Mouse (Mus musculus) limb, embryonic 14.5 days (tissue): ENCODE data around the gene Tmem91. TPM values are rescaled to one million over a fixed set of nuclear protein-coding genes. Genes with fewer than 3 reads are reported as not detected.

Source experiments
- ATAC-seq: fragments of 200-750 bp; cut with Nextera tagmentation; 2 replicates; pipeline ENCODE4 v1.8.0; 2017; ENCODE audit warnings: low read depth, moderate number of reproducible peaks, moderate TSS enrichment; ENCODE audit not compliant: low FRiP score
- DNase-seq: peaks from one replicate; pipeline ENCODE4 v3.0.0-alpha.2; 2015; ENCODE audit warnings: low spot score
- H3K27ac ChIP-seq: fragments of 300-500 bp; sonication (generic); replicated peaks from 2 replicates; pipeline ENCODE4 v1.5.1; 2014; ENCODE audit warnings: low read depth, mild to moderate bottlenecking, low read length, moderate library complexity, mixed read lengths
- H3K27me3 ChIP-seq: fragments of 300-500 bp; sonication (generic); 2 replicates; pipeline ENCODE4 v1.6.1; 2014; ENCODE audit warnings: low read length, mixed read lengths; ENCODE audit not compliant: control insufficient read depth, insufficient read depth
- H3K36me3 ChIP-seq: fragments of 300-500 bp; sonication (generic); 2 replicates; pipeline ENCODE4 v1.6.1; 2014; ENCODE audit warnings: mild to moderate bottlenecking, low read length, moderate library complexity, mixed read lengths; ENCODE audit not compliant: control insufficient read depth, insufficient read depth
- H3K4me1 ChIP-seq: fragments of 300-500 bp; sonication (generic); 2 replicates; pipeline ENCODE4 v1.6.1; 2014; ENCODE audit warnings: antibody characterized with exemption, low read length, mixed read lengths; ENCODE audit not compliant: control insufficient read depth, insufficient read depth
- H3K4me2 ChIP-seq: fragments of 300-500 bp; sonication (generic); replicated peaks from 2 replicates; pipeline ENCODE4 v1.6.1; 2014; ENCODE audit warnings: low read depth, mild to moderate bottlenecking, low read length, moderate library complexity; ENCODE audit not compliant: severe bottlenecking
- H3K4me3 ChIP-seq: fragments of 300-500 bp; sonication (generic); replicated peaks from 2 replicates; pipeline ENCODE4 v1.5.1; 2014; ENCODE audit warnings: low read length
- H3K9ac ChIP-seq: fragments of 300-500 bp; sonication (generic); 2 replicates; pipeline ENCODE4 v1.6.1; 2014; ENCODE audit warnings: mild to moderate bottlenecking, low read depth, low read length, moderate library complexity; ENCODE audit not compliant: severe bottlenecking
- H3K9me3 ChIP-seq: fragments of 300-500 bp; sonication (generic); 2 replicates; pipeline ENCODE4 v1.6.1; 2016; ENCODE audit warnings: low read length; ENCODE audit not compliant: control insufficient read depth
- POLR2A ChIP-seq: fragments of 200-500 bp; IDR thresholded peaks from 2 replicates; pipeline ENCODE4 v1.8.0; 2012; ENCODE audit warnings: inconsistent platforms, mild to moderate bottlenecking, moderate library complexity, borderline replicate concordance; ENCODE audit not compliant: insufficient read depth, insufficient read length; ENCODE audit errors: extremely low read depth
- WGBS: fragments of 180-500 bp; shearing (Covaris S2); extraction: QIAGEN DNeasy Blood & Tissue Kit; methylation state at CpG from one replicate; pipeline ENCODE4 v1.1.7; 2014; 5-methylcytosine and 5-hydroxymethylcytosine counted together
- polyA plus RNA-seq, 2 experiments: library from polyadenylated mRNA; depleted of rRNA in 1 of 2; stranded (reverse) in 1 of 2; unstranded in 1 of 2; fragments of >200 nt; fragmentation: Nextera tagmentation in 1 of 2; extraction: Ambion mirVana in 1 of 2; gene quantifications; 2 replicates each; pipeline versions ENCODE4 v1.2.1 to v1.2.3; 2012 to 2014

Gene Tmem91
- polyA plus RNA-seq, 2 experiments = 1.7 to 3.2 TPM

DNA sequence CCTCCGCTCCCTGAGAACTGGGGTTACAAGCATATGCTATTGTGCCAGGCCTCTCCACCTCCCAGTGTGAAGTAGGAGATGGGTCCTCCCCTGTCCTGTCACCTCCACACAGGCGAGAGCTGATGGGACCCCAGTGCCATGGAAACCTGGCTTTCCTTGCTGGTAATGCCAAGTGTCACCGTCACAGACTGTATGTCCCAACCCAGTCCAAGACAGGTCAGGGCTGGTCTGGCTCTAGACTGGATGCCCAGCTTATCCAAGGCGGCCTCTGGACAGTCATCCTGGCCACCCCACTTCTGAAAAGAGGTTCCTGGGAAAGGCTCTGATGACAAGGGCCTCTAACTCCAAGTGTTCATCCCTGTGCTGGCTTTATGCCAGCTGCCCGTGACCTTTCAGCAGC lies 37.9 kb downstream of the Tmem91 start:
- Histone ChIP-seq H3K4me1 (no peaks in the 10 kb centered on the region), H3K4me3 (no peak overlapping the region), H3K9me3 (no peaks in the 10 kb centered on the region), H3K27ac (no peak overlapping the region), H3K36me3 (peaks cover 38% of the 10 kb centered on the region), H3K4me2 (no peak overlapping the region), H3K27me3 (no peaks in the 10 kb centered on the region), H3K9ac (no peak overlapping the region)
- TF ChIP-seq POLR2A = no peak
- ATAC-seq (no peak), DNase-seq (no peak)
- WGBS = 86% methylated on average over 5 of the region's 5 CpGs

DNA sequence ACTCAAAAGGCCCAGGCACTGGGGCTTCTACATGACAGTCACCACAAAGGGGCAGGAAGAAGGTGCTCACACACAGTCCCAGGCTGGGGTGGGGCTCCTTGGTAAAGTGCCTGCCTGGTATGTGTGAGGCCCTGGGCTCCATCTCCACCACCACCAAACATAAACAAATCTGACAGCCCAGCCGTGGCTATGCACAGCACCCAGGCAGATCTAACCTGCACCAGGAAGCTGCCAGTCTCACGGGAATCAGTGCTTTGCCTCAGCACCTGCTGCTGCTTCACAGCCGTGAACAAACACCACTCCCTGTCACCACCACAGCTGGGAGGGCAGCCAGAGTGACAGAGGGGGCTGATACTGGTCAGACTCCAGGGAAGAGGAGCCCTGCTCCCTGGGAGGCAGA lies 38.6 kb downstream of the Tmem91 start:
- Histone ChIP-seq H3K4me2 (no peak overlapping the region), H3K36me3 (peaks cover 38% of the 10 kb centered on the region), H3K4me3 (no peak overlapping the region), H3K4me1 (no peaks in the 10 kb centered on the region), H3K27me3 (no peaks in the 10 kb centered on the region), H3K9me3 (no peaks in the 10 kb centered on the region), H3K27ac (no peak overlapping the region), H3K9ac (no peak overlapping the region)
- 36% methylated on average over 3 of the region's 3 CpGs for WGBS
- no peak for ATAC-seq
- TF ChIP-seq POLR2A = no peak
- no peak for DNase-seq

DNA sequence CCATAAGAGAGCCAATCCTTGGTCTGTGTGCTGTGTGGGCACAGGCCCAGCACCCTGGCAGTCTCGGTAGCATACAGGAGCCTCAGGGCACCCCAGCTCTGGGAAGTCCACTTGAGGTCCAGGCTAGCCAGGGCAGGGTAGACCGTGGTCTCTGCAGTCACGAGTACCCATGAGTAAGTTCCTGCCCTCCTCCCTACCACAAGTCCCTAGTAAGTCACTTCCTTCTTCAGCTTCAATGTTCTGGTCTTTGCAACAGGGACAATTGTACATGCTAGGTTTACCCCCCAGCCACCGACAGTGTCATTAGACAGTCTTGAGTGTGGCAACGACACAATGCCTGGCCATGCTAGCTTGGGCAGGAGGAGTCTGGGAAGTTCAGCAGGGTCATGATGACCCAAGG lies 42.3 kb downstream of the Tmem91 start:
- H3K36me3 ChIP-seq = peaks cover 36% of the 10 kb centered on the region
- no peak overlapping the region for H3K4me2 ChIP-seq
- TF ChIP-seq POLR2A = no peak
- no peak for ATAC-seq
- H3K9me3 ChIP-seq = no peaks in the 10 kb centered on the region
- 86% methylated on average over 5 of the region's 5 CpGs for WGBS
- H3K4me1 ChIP-seq = peaks cover under 1% of the 10 kb centered on the region; the same call in 1 of the 2 replicates
- H3K4me3 ChIP-seq = no peak overlapping the region
- H3K9ac ChIP-seq = no peak overlapping the region
- no peaks in the 10 kb centered on the region for H3K27me3 ChIP-seq
- H3K27ac ChIP-seq = no peak overlapping the region
- no peak for DNase-seq

DNA sequence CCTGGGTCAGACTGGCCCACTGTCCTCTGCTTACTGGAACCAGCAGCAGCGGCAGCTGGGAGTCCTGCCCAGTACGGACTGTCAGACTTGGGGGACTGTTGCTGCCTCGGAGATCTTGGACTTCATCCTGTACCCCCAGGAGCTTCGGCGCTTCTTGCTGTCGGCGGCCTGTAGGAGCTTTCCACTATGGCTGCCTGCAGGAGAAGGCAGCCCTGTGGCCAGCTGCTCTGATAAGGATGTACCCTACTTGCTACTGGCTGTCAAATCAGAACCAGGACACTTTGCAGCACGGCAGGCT lies 46.7 kb downstream of the Tmem91 start:
- 0 out of 2 replicates have a peak overlapping the region, but pooled peaks have one; percentile 53 for H3K9ac ChIP-seq
- H3K4me3 ChIP-seq = no peak overlapping the region; the same call in 1 of the 2 replicates
- DNase-seq = no peak
- peaks cover 11% of the 10 kb centered on the region for H3K4me1 ChIP-seq
- WGBS = 68% methylated on average over 8 of the region's 8 CpGs
- H3K4me2 ChIP-seq = peak overlapping the region; percentile 65
- TF ChIP-seq POLR2A = no peak
- H3K27me3 ChIP-seq = no peaks in the 10 kb centered on the region
- H3K9me3 ChIP-seq = no peaks in the 10 kb centered on the region
- no peak for ATAC-seq
- peaks cover 46% of the 10 kb centered on the region for H3K36me3 ChIP-seq
- no peak overlapping the region for H3K27ac ChIP-seq

DNA sequence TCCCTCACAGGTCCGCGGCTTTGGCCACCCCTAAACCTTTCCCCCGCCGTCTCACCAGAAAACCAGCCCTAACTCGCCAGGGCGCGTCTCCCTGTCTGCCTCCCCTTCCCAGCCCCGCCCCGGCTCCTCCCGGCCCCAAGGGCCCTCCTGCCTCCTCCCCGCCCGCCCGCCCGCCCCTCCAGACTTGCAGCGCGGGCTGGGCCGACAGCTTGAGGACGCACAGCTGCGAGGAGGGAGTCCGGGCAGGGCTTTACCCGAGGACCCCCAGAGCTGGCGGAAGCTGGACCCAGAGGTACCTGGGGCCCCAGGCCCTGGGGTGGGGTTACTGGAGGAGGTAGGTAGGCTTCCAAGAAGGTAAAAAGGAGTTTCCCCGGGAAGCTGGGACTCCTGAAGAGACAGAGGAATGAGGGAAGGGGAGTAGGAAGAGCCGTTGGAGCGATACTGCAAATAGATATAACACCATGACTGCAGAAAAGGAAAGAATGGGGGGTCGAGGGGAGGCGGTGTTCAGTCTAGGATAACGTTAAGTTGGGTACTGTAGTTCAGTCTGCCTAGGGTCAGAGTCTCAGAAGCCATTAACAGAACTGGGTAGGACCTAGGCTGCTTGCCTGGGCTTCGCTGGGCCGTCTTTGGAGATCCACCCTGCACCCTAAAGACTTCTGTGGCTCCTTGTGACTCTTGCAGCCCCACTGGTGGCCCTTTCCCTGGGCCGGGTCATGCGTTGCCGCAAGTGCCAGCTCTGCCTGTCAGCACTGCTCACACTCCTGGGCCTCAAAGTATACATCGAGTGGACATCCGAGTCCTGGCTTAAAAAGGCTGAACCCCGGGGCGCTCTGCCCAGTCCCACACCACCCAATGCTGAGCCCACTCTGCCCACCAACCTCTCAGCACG lies 47.3 kb downstream of the Tmem91 start:
- peak; percentile 60 for ATAC-seq
- H3K4me1 ChIP-seq = peaks cover 11% of the 10 kb centered on the region
- no peak for TF ChIP-seq POLR2A
- H3K9ac ChIP-seq = peak overlapping the region; percentile 53
- peak overlapping the region; percentile 65 for H3K4me2 ChIP-seq
- H3K4me3 ChIP-seq = peak overlapping the region; percentile 38
- peaks cover 45% of the 10 kb centered on the region for H3K36me3 ChIP-seq
- no peaks in the 10 kb centered on the region for H3K9me3 ChIP-seq
- 17% methylated on average over 37 of the region's 38 CpGs for WGBS
- no peaks in the 10 kb centered on the region for H3K27me3 ChIP-seq
- H3K27ac ChIP-seq = no peak overlapping the region
- DNase-seq = peak; percentile 25
